Mouse (Mus musculus) cerebellum, adult 9-10 months (tissue): ENCODE results near the gene Ticrr.
A peak's percentile ranks its signal among the peaks of the same experiment; 100 is the strongest.

Source experiments
- DNase-seq: peaks from one replicate; pipeline ENCODE4 v3.0.0; 2022

The Ticrr gene

DNA sequence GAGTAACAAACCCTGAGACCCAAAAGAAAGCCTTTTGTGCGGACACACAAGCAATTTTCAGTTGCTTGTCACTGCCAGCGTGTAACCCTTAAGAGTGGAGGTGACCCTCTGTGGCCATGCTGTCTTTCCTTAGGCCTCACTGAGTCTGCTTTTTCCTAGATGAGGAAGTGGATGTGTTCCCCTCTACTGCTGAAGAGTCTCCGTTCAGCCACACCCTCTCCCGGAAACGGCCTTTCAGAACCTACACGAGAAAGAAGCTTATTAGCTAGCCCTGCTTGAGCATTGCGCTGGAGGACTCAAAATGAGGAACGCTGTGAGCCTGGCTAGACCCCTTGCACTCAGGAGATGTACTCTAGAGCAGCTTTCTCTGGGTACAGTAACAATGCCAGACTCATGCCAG is 36.5 kb downstream of the Ticrr start:
- no peak for DNase-seq

DNA sequence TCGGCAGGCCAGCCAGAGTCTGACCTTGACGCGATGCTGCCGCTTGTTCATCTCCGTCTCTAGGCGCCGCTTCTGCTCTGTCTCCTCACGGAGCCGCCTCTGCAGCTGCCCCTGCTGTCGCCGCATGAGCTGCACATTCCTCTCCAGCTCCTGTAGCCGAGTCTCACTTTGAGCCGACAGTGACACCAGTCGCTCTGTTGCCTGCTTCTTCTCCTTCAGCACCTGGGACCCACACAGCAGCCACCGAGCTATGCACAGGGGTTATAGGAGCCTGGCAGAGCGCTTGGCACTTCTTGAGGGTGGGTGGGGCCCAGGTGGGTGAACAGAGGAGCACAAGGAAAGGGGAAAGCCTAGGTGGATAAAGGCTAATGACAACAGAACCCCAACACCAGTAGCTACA is 42.8 kb downstream of the Ticrr start:
- DNase-seq: no peak

DNA sequence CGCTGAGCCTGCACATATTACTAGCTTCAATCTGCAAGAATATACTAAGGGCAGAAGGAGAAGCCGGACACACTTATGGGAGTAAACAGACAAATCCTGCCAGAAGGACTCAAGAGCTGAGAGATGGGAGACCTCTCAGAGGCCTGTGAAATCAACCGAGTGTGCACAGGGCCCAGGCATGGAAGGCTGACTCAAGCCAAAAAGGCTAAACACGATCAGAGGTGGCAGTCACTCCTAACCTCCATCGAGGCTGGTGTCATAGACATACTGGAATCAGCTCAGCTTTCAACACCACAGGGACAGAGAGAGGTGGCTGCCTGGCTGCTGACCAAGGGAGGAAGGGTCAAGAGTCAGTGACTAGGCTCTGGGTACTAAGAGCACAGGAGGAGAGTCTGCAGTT is 45.2 kb downstream of the Ticrr start:
- DNase-seq: no peak

DNA sequence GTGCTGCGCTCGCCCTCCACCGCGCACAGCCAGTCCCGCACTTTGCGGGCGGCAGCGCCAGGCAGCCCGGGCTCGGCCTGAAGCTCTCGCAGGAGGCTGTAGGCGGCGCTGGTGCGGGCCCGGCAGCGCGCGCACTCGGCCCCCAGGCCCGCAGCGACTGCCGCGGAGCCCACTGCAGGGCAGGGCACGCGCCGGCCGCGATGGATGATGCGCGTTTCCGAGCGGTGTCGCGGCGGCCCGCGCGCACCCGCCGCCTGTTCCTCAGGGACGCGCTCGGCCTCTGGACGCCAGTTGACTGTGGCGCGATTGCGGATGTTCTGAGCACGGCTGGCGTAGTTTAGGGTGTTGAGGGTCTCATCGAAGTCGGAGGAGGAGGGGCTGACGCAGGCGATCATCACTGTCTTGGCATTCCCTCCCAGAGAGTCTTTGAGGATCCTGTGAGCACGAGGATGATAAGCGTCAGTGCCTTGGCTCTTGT is 50.2 kb downstream of the Ticrr start:
- DNase-seq: peak; percentile 54

DNA sequence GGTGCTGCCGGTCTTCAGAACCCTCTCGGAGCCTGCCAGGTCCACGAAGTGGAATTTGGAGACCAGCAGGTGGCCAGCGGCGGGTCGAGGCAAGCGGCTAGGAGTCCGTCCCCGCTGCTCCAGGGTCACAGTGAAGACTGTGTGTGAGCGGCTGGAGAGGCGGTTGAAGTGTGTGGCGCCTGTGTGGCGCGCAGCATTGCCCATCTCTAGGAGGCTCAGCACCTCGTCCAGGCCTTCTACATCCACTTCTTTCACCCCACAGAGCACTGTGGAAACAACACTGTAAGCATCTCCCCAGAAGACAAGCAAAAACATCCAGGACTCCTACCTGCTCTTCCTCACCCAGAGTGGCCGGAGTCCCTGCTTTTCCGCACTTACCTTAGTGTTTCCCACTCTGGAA is 50.8 kb downstream of the Ticrr start:
- DNase-seq: no peak

DNA sequence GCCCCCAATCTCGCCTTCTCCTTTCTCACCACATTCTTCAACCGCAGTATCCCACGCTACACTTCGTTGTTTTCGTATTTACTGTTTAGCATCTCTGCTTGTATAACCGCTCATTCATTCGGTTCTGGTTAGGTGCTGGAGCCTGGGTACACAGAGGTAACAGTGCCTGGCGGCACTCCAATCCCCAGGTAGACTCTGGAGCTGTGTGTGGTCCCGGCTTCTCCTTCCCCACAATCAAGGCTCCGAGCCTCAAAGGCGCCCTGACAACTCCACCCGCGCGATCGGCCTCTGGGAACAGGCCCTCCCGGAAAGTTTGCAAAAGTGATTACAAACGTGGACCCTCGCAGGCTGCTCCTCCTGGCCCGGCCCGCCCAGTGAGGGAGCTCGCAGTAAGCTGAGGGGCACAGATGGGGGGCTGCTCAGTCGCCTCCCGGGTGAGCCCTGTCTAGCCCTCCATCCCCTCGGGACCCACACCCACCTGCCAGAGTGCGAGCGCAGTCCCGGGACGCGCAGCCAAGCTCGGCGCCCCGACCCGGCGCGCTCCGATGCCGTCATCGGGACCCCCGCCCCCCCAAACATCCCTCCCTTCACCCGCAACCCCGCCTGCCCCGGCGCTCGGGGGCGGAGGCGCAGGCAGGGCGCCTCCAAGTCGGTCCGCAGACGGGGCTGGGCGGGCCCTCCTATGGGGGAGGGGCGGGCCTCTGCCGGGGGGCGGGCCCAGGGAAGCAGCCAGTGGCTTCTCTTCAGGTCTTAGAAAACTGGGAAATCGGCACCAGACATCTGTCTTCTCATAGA is 55.4 kb downstream of the Ticrr start, which contains the start of gene Kif7:
Gene Kif7, minus strand, starts transcription at position 534 of the 795 bp plus-strand sequence.
- no peak for DNase-seq

DNA sequence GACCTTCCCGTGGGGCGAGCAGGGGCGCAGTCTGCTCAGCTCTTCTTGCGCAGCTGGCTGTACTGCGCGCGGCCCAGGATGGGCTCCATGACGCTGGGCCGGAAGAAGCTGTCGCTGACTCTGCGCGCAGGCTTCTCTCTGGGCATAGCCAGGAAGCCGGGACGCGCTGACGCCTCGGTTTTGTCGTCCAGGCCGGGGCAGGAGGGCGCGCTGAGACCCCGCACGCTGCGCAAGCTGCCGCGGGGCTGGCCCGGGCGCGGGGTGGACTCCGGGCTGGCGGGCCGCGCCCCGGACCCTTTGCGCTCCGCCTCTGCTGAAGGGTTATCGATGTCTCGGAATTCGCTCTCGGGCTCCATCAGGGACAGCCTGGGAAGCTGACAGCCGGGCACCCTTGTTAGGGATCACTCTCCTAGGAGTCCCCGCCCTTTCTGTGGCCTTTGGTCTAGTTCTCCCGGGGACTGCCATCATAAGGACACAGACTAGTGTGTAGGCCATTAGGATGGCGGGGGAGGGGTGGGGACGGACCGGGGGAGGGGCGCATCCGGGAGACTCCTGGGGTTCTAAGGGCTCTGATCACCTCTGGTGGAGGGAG is 61.5 kb downstream of the Ticrr start:
- no peak for DNase-seq

DNA sequence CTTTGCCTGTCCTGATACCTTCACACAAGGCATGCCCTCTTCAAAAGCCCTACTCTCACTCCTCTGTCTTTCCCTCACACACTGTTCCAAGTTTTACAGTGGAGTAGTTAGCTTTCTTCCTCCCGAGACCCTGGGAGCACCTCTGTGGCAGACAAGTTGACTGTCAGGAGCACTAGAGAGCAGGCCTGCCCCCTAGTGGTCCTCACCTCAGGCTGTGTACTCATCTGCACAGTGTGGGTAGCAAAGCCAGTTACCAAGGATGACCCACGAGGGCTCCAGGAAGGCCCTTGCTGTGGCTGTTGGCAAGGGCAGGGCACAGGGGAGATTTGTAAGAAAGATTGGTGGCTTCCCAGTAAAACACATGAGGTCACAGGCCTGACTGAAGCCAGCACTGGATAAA is 67.1 kb downstream of the Ticrr start:
- no peak for DNase-seq

DNA sequence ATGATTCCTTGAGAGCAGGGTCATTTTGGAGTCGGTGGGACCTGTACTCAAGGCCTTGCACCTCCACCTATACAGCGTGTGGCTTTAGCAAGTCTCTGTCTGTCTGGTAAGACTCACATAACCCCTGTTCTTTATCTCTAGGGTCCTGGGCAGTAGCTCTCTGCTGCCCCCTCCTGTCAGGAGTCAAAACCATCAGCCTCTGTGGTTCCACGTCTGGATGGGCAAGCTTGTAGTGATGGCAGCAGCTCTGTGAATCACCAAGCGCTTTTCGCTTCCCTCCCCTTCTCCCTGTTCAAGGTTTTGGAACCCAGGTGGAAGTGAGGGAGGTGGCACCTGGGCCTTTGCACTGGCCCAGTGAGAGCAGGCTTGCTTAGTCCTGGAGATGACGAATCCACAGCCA is 68.2 kb downstream of the Ticrr start:
- no peak for DNase-seq

DNA sequence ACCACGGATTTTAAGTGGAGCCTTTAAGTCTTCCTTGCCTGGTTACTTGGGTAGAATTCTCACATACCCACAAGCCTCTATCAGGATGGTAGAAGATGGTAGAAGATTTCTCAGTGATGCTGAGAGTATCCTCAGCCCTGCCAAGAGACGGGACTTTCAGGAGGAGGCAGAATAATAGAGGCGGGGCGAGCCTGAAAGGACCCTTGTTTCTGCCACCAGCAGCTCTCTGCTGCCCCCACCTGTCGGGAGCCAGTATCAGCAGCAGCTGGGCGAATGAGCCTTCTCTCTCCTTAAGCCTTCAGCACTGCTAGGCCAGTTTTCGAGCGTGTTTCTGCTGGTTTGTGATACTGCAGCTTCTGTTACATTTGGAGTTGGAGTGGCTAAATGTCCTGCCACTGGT is 69.2 kb downstream of the Ticrr start:
- DNase-seq: no peak

DNA sequence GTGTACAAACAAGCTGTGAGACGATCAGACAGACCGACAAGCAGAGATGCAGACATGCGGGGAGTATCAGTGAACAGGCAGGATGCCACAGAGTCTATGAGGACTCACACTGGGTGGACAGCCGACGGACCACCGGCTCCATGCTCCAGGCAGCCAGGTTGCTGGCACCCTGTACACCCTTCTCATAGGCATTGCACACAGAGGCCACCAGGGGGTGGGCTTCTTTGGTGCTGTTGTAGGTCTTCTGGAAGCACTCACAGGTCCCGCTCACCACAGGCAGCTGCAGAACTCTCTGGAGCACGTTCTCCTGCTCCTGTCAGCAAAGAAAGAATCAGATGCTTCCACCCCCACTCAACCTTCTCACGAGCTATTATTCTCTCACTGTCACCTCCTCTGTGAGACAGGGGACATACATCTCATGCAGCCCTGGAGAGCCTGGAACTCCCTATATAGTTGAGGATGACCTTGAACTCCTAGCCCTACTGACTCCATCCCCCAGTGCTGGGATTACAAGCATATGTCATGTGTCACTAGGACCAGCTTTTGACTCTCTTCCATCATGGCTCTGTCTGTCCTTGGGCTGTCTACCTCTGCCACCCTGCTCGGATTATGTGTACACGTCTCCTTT is 69.9 kb downstream of the Ticrr start:
- no peak for DNase-seq

DNA sequence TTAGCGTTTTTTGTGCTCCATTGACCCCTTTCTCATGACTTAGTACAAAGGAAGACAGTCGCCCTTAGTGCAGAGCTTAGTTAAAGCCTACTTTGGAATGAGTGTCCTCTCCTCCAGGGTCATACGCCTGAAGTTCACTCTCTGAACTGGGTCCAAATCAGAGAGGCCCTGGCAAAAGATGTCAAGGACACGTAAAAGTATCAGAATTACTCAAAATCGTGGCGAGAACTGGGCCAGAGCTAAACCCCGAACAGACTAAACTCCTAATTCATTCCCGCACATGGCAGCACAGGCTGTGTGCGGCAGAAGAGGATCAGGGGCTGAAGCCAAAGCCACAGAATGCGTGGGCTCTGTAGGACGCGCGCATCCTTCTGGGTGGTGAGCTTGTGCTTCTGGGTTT is 71.4 kb downstream of the Ticrr start:
- no peak for DNase-seq

DNA sequence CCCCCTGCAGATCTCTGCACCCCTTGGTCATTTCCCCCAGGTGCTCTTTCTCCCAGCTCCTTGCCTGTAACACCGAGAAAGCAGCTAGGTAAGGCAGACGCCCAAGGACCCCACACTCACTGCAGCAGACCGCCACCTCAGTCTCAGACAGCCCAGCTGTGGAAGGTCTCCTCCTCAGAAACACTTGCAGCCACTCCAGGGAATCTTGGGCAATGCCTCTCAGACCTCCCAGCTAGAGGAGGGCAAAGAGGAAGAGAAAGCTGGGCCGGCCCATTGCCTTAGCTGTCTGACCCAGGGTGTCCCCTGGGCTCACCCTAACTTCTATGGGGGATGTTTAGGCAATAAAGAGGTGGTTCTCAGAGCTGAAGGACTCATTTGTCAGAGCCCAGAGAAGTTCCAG is 72.6 kb downstream of the Ticrr start, which contains the start of gene Plin1:
Gene Plin1, minus strand, starts transcription at position 282 of the 400 bp plus-strand sequence.
- no peak for DNase-seq

DNA sequence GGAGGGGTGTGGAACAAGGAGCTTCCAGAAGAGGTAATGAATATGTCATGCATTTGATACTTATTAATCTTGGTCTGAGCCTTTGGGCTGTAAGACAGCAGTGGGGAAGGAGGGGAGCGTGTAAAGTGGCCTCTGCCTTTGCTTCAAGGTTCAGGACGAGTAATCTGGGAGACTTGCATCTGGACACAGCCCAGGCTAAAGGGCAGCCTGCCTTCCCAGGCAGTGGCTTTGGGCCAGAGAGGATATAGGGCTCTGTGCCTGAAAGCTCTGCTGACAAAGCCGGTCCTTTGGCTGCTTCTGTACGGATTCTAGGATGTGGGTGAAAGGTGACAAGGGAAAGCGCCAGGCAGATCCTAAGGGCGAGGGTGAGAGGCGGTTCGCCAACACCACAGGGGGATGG is 74.6 kb downstream of the Ticrr start:
- DNase-seq: no peak

DNA sequence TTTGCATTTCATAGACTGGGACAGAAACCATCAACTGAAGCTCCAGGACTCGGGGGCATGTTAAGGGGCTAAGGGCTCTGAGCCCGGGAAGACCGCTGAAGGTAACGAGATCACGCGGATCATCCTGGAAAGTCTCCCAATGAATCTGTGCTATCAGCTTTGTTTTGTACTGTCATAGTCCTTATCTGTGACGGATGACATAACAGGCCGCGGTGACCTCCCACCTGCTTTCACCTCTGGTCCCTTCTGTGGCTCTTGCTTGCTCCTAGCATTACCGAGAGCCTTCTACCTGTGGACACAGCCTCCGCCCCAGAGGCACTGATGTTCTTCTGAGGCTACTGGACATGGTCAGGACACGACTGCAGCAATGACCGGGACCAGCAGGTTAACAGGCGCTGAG is 76.5 kb downstream of the Ticrr start:
- DNase-seq: no peak

DNA sequence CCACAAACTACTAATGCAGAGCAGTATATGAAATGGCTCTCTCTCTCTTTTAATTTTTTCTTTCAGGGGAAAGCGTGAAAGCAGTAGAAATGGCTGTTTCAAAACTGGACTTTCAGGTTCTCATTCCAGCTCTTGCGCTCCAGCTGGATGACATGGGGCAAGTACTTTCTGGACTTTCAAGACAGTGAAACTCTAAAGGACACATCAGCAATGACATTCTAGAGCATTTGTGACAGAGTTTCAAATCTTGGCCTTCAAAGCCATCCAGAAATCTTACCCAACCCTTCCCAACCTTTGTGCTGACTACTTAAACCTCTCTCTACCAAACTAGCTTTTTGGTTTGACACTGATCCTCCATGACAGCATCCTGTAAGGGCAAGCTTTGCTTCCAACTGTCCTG is 78.9 kb downstream of the Ticrr start:
- no peak for DNase-seq

DNA sequence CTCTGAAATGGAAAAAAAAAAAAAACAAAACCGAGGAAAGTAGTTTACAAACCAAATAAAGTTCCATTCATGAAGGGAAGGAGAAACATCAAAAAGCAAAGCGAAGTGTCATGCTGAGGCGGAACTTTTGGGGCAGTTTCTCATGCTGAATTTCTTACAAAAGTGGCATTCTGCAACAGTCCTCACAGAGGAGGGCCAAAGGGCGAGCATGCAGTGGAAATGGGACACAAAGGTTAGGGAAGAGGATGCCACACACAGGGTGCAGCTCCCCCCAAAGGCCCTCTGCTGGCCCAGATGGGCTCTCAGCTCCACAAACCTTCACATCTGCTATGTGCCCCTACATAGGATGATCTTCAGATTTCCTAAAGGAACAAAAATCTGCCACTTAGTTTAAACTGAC is 80.3 kb downstream of the Ticrr start:
- DNase-seq: no peak

DNA sequence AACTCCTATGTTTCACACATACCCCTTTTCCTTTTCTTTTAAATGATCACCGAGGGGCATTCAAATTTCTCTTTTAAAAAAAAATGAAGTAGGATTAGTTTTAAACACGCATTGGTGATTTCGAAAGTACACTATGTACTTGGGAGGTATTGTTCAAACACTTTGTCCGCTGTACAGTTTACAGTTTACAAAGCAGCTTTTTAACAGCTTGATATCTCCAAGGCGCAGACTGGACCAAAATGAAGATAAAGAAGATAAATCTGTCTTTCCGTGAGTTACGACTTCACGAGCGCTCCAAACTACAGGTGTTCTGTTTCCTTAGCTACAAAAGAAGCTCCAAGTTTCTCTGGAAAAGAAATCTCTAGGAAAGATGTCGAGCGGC is 82.3 kb downstream of the Ticrr start:
- no peak for DNase-seq

DNA sequence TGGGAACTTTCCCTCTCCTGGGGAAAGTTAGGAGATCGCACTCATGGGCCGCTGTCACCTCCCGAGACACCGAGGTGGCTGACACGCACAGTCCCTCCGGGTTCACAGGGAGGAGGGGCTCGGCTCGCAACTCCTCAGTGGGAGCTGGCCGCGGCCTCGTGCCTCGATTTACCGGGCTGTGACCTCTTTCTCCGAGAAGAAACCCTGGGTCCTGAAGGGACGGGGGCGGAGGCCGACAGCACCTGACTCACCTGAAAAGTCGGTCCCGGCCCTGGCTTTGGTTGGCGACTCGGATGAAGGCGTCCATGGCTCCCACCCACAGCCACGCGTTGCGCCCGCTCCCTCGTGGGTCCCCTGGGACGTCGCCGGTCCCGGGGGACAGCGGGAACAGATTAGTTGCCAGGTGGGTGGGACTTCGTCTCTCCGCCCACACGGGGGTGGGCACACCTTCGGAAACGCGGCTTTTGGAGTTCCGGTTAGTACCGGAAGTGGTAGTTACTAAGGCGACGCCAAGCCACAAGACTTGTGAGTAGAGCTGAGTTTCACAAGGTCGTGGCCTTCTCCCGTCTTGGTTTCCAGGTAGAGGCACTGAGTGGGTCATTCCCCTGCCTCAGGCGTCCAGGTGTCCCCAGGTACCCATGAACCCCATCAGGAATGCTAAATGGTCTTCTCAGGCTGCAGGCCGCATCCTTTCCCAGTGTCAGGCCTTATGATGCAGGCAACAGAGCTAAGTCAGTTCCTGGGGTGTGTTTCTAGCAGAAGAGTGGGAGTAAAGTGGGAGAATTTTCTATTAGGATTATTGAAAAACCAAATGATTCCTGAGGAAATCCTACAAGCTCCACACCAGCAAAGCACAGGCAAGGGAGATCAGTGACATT is 82.9 kb downstream of the Ticrr start, which contains the start of the genes Pex11a and Wdr93:
Gene Pex11a, minus strand, starts transcription at position 473 of the 878 bp plus-strand sequence.
Gene Wdr93, plus strand, starts transcription at position 505 of the 878 bp plus-strand sequence.
- peak; percentile 72 for DNase-seq

DNA sequence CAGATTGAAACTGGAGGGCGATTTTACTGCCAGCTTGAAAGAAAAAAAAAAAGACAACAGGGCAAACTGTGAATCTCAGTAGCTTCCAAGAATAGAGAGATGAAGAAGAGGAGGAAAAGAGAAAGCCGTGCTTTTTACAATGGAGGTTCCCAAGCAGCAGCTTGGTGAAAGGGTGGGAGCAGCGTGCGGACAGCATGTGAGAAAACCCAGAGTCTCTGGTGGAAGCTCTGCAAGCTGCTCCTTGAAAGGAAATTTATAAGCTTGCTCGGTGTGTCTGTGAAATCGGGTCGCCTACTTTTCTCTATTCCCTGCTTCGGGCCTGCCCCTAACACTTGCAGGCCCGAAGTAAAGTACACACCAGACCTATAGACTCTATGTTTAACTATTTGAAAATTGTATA is 84.1 kb downstream of the Ticrr start:
- no peak for DNase-seq

DNA sequence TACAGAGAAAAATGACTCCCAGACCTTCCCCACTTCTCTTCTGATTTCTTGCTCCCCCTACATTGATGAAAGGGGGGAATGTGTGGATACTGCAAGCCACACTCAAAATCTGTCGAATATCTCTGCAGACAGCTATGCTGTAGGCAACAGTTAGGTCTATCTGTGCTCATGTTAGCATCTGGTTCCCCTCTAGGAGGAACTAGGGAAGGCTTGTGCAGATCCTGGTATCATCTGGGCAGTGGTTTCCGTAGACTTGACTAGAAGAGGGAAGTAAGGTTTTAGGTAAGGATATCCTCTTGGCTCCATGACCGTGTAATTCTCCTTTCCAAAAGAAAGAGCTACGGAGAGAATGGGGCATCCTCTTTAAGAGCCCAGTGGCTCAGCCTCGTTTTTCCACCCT is 84.6 kb downstream of the Ticrr start:
- DNase-seq: no peak

DNA sequence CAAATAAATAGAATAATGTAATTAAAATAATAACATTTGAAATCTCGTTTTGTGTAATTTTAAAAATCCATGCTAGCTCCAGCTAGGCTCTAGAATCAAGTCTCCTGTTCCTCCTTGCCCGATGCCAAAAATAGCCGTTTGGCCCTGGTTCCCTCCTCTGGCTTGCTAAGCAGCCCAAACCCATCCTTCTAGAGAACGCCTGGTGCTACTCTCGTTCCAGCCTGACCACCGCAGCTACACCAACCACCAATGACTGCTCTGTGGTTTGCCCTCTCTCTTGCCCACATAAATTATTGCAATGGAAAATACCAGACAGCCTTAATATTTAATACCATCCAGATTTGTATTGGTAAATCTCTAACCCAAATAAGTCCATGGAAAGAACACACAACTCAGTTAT is 87.7 kb downstream of the Ticrr start:
- DNase-seq: no peak
